Mouse (Mus musculus) lung, postnatal 0 days (tissue): ENCODE data around the gene Aurkaip1.

Source experiments
- CTCF ChIP-seq: IDR thresholded peaks from 2 replicates; pipeline ENCODE4 v1.5.1; 2016; ENCODE audit warnings: antibody characterized with exemption, mild to moderate bottlenecking
- EP300 ChIP-seq: IDR thresholded peaks from 2 replicates; pipeline ENCODE4 v1.6.1; 2016; ENCODE audit warnings: antibody characterized with exemption, mild to moderate bottlenecking, control low read depth

DNA sequence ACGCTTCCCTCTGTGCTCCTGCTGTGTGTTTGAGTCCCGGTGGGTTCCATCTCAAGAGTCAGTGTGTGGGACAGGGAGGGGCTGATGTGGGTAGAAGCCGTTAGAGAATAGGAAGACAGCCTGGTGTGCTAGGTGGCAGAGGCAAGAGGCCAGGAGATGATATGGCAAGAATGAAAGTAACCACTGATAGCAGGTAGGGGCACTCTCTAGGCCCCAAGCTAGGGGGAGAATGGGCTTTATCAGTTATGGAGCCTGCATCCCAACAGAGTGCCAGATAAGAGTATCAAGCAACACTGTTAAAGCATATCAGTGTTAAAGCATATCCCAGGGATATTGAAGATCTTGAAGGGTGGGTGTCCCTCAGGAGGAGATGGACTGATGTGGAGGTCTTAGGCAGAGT lies 25.8 kb downstream of the Aurkaip1 start:
- TF ChIP-seq CTCF (no peak), EP300 (no peak)
